Mouse (Mus musculus) adrenal gland, postnatal 14 days (tissue): ENCODE measurements at regions not wholly inside any gene's neighbourhood (a gene's known extent, or its start where the extent isn't known, plus 50 kb on each side); places are given as distances from the start of the nearest gene placed in this dataset.

Source experiments
- DNase-seq: peaks from one replicate; pipeline ENCODE4 v3.0.0; 2021; ENCODE audit warnings: mixed read lengths

GRCm38 (mm10) chr14:80083724-80084123, 99.8 kb downstream of the Olfm4 start:
- DNase-seq, result no peak

- no peak for DNase-seq
Measured at GRCm38 (mm10) chr14:80097238-80097637, 113.4 kb downstream of the Olfm4 start.

DNA sequence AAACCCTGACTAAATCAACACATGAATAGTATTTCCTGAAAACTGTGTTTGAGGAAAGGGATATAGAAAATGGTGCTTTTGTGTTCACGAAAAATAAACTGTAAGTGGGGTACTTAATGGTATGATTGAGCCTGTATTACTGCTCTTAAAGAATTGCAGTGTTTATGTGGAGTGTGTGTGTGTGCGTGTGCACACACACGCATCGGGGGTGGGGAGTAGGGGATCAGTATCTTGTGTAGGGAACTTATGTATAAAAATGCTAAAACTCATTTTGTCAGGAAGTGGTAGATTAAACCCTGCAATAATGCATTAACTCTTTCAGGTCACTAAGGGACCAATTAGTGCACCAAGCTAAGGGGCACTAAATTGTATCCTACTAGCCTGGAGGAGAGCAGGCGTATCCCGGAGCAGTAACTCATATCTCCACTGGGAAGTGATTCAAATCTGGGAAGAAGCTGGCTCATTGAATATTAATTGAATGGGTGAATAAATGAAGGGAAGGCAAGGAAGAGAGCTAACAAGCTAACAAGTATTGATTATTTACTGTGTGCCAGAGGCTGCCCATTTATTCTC, 129.3 kb downstream of the Olfm4 start:
- DNase-seq, result no peak

- DNase-seq, result no peak
Measured at GRCm38 (mm10) chr14:80114326-80114725, 130.4 kb downstream of the Olfm4 start.

- DNase-seq, result no peak
Measured at GRCm38 (mm10) chr14:80125156-80125555, 141.3 kb downstream of the Olfm4 start.

- no peak for DNase-seq
Measured at GRCm38 (mm10) chr14:80128181-80128580, 144.3 kb downstream of the Olfm4 start.

- no peak for DNase-seq
Measured at GRCm38 (mm10) chr14:80137541-80137940, 153.7 kb downstream of the Olfm4 start.

- no peak for DNase-seq
Measured at GRCm38 (mm10) chr14:80138991-80139791, 155.3 kb downstream of the Olfm4 start.

GRCm38 (mm10) chr14:80157002-80157401, 173.1 kb downstream of the Olfm4 start:
- peak; percentile 48 for DNase-seq

DNA sequence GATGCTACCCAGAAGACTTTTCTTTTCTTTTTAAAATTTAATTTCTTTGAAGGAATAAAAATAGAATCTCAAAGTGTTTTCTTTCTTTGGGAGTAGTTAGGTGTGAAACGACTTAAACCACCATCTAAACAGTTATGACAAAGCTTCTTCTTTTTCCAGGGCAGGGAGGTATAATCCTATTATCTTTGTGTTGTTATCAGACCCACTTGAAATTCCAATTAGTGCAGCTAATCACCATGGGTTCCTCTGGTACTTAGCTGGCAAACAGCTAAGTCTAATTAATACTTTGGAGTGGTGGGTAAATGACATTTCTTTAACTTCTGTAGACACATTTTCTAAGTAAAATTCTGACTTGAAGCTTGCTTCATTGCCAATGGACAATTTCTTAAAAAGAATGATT, 185.3 kb downstream of the Olfm4 start:
- DNase-seq, result no peak

DNA sequence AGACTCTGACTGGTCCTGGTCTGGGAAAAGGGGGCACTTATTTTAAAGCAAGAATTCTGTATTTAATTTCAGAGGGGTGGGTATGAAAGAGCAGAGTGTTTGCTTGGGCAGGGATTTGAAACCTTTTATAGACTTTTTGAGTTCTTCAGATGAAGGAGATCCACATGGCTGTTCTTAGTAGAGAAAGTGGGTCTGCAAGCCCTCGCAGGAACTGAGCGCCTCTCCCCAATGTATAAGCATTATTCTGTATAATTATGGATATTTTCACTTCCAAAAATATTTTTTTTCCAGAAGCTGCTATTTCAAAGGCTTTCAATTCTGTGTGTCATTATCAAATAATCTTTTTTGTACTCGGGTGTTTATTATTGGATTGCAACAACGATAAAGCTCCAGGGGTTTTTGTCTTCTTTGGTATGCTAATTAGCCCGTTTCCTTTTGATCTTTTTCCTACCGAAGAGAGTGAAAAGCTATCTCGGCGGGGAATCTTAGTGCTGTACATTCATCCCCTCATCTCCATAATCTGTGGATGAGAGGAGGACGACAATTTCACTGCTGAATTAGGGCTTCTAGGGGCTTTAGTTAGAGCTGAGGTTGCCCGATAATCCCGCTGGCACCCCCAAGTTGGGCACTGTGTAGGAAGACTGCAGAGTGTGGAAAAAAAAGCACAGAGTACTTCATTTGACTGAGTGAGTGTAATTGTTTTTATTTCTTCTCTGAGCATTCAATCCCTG, 186.7 kb downstream of the Olfm4 start:
- DNase-seq, result no peak

DNA sequence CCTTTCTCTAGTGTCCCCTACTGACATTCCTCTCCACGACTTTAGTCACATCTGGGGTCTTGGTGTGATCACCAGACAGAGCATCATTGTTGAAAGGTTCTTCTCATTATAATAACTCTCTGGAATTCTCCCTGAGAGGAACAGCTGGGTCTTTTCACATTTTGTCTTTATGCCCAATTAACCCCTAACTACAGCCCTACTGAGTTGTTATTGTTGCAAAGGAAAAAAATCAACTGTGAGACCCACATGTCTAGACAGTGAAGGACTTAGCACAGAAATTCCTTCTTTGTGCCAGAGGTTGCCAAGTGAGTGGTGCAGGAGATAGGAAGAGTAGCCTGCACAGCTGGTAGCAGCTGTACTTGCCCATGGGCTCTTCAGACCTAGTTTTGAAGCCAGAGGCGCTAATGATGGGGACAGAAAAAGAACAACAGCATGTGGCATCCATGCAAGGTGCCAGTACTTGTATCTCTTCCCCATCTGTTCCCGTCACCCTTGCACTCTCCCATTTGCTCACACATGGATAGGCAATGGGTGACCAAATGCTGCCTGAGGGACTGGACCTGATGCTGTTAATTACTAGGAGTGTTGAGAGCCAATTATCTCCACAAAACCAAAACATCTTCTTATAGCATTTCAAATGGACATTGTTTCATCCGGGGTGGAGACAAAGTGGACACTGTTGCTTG, 189.1 kb downstream of the Olfm4 start:
- no peak for DNase-seq

GRCm38 (mm10) chr14:80176464-80176863, 192.6 kb downstream of the Olfm4 start:
- no peak for DNase-seq

DNA sequence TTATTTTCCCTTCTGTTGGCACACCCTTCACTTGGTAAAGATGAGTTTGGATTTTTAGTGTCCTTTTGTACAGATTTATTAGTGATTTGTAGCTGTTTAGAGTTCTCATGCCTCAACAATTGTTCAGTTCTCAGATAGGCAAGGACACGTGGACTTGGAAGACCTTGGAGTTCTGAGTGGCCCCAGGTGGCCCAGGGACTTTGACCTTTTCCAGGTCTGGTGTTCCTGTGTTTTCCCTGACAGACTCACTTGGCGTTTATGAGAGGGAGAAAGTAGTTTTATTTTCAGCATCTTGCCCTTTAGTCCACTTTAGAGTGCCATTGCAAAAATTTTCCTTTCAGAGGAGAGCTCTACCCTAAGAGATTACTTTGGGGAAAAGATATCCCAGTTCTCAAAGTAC, 211.2 kb downstream of the Olfm4 start:
- no peak for DNase-seq

GRCm38 (mm10) chr14:80212916-80213315, 229.0 kb downstream of the Olfm4 start:
- no peak for DNase-seq

- no peak for DNase-seq
Measured at GRCm38 (mm10) chr14:80213666-80214065, 229.8 kb downstream of the Olfm4 start.

- peak; percentile 79 for DNase-seq
Measured at GRCm38 (mm10) chr14:80215960-80216552, 232.2 kb downstream of the Olfm4 start.

DNA sequence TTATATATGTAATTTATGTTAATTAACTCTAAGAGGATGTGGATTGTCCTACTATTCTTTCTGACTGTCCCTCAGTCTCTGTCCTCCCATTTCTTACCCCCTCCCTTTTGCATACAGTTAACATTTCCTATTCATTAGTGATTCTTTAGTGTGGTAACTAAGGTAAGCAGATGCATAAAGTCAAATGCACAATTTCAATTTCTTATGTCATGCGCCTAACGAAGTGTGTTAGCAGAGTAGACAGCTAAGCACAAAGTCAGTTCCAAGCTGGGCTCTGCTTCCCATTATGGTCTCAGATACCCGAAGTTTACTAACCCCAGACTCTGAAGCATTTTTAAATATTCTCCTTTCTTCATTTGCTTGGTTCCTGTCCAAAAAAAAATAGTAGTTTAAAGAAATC, 248.2 kb downstream of the Olfm4 start:
- DNase-seq, result no peak

DNA sequence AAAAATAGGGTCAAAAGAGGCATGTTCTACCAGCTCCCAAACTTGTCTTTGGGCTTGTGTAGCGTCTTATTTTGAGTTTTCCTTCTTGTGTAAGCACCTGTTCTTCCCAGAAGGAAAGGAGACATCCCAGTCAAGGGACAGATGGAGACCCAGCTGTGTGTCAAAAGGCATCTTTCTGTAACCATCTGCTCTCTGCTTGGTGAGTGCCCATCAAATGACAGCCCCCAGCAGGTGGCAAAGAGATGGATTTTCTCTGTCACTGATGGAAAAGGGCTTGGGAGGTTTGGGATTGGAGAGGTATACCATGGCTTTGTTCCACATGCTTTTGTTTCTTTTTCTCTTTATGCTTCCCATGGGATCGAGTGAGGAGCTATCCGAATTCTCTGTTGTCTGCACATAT, 249.1 kb downstream of the Olfm4 start:
- DNase-seq, result no peak

DNA sequence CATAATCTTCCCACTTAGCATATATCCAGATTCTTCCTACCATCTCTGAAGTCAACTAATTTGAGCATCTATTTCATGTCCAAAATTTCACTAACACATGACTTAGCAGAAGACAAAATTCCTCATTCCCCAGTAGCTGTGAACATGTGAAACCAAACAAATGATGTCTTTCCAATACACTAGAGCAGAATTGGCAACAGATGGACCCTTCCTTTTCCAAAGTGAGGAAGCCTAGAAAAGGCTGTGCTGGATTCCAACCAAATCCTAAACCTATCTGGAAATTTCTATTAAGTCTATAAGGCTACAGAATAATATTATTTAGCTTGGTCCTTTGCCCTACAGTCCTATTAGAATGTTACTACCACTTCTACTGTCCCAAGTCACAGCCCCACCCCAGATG, 253.3 kb downstream of the Olfm4 start:
- DNase-seq, result no peak

DNA sequence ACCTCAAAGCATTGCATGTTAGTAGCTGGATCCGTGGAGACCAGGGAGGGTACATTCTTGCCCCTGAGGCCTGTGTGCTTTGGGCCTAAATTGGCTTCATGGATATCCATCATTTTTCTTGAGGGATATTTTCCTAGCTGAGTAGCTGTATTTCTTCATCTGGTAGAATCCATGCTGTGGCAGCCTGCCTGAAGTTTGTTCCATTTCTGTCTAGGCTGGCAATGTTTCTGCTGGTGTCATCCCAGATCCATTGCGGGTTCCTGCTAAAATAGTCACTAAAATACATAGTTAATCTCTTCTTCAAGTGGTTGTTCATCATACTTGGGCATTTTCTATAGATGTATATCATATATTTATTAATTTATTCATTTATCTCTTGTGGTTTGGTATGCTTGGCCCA, 253.7 kb downstream of the Olfm4 start:
- no peak for DNase-seq

DNA sequence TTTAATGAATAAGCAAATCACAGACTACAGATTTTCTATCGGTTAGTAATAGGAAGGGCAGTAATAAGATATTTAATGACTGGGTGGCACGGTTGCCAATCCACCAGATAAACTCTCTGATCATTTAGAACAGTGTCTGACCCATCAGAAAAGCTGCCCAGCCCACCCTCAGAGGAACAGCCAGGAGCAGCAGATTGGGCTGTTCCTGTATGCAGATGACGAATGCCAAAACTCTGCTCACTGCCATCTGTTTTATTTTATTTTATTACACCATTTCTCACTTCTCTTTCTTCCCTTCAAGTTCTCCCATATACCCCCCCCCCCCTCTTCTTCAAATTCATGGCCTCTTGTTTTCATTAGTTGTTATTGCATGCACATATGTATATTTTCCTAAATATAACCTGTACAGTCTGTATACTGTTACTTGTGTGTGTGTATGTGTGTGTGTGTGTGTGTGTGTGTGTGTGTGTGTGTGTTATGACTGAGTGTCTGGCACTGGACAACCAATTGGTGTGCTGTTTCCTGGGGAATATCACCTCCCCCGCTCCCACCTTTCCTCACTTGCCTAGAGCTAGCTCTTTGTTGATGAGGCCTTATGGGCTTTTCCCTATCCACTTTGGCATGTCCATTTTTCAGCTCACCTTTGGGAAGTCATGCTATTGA, 260.9 kb downstream of the Olfm4 start:
- DNase-seq, result no peak
